Mouse (Mus musculus): Measurements from ENCODE around the gene Gm42957.

- TF ChIP-seq CTCF (IDR thresholded peaks at IDR 0.05; ENCODE audit: extremely low read depth, insufficient read depth, insufficient read length, insufficient replicate concordance) (no peak), POLR2A (IDR thresholded peaks at IDR 0.05; ENCODE audit: low read depth, low read length) (no peak)
Measured at GRCm38 (mm10) chr3:96596855-96597254, 38.4 kb upstream of the Gm42957 start.

Data from spleen, adult 2 months (tissue).